Mouse (Mus musculus): ENCODE measurements at regions not wholly inside any gene's neighbourhood (a gene's known extent, or its start where the extent isn't known, plus 50 kb on each side); places are given as distances from the start of the nearest gene placed in this dataset.

GRCm38 (mm10) chr4:131128646-131129045 is 184.5 kb downstream of the Matn1 start:
- WGBS, result 29% methylated on average over 3 of the region's 3 CpGs
- TF ChIP-seq CTCF (IDR thresholded peaks at IDR 0.05; ENCODE audit: low read depth), result no peak
- Histone ChIP-seq H3K4me3 (ENCODE audit: low read depth, low read length) (no peak overlapping the region), H3K4me1 (ENCODE audit: insufficient read depth) (no peaks in the 10 kb centered on the region), H3K4me2 (ENCODE audit: low read depth) (no peak overlapping the region), H3K27ac (ENCODE audit: low read depth, low read length) (no peak overlapping the region), H3K27me3 (ENCODE audit: insufficient read depth, low read length) (no peaks in the 10 kb centered on the region), H3K36me3 (ENCODE audit: insufficient read depth) (no peaks in the 10 kb centered on the region), H3K9ac (no peak overlapping the region), H3K9me3 (ENCODE audit: low read length) (no peaks in the 10 kb centered on the region)
- DNase-seq, result no peak
- no peak for ATAC-seq

- Histone ChIP-seq H3K27ac (ENCODE audit: low read depth, low read length) (no peak overlapping the region), H3K27me3 (ENCODE audit: insufficient read depth, low read length) (no peaks in the 10 kb centered on the region), H3K36me3 (ENCODE audit: insufficient read depth) (no peaks in the 10 kb centered on the region), H3K9ac (no peak overlapping the region), H3K4me3 (ENCODE audit: low read depth, low read length) (no peak overlapping the region), H3K9me3 (ENCODE audit: low read length) (no peaks in the 10 kb centered on the region), H3K4me2 (ENCODE audit: low read depth) (no peak overlapping the region), H3K4me1 (ENCODE audit: insufficient read depth) (no peaks in the 10 kb centered on the region)
- WGBS, result 17% methylated on average over 1 of the region's 1 CpGs
- ATAC-seq (no peak), DNase-seq (no peak)
- no peak for TF ChIP-seq CTCF (IDR thresholded peaks at IDR 0.05; ENCODE audit: low read depth)
Observed at GRCm38 (mm10) chr4:131132201-131132600, 188.0 kb downstream of the Matn1 start.

GRCm38 (mm10) chr4:131132781-131133180 is 188.6 kb downstream of the Matn1 start:
- Histone ChIP-seq H3K4me3 (ENCODE audit: low read depth, low read length) (no peak overlapping the region), H3K36me3 (ENCODE audit: insufficient read depth) (no peaks in the 10 kb centered on the region), H3K9me3 (ENCODE audit: low read length) (no peaks in the 10 kb centered on the region), H3K27ac (ENCODE audit: low read depth, low read length) (no peak overlapping the region), H3K4me2 (ENCODE audit: low read depth) (no peak overlapping the region), H3K4me1 (ENCODE audit: insufficient read depth) (no peaks in the 10 kb centered on the region), H3K27me3 (ENCODE audit: insufficient read depth, low read length) (no peaks in the 10 kb centered on the region), H3K9ac (no peak overlapping the region)
- DNase-seq (no peak), ATAC-seq (no peak)
- WGBS, result 65% methylated on average over 9 of the region's 9 CpGs
- TF ChIP-seq CTCF (IDR thresholded peaks at IDR 0.05; ENCODE audit: low read depth), result no peak

GRCm38 (mm10) chr4:131135841-131136240 is 191.7 kb downstream of the Matn1 start:
- Histone ChIP-seq H3K9ac (no peak overlapping the region), H3K27ac (ENCODE audit: low read depth, low read length) (no peak overlapping the region), H3K4me1 (ENCODE audit: insufficient read depth) (no peaks in the 10 kb centered on the region), H3K9me3 (ENCODE audit: low read length) (no peaks in the 10 kb centered on the region), H3K4me2 (ENCODE audit: low read depth) (no peak overlapping the region), H3K27me3 (ENCODE audit: insufficient read depth, low read length) (no peaks in the 10 kb centered on the region), H3K4me3 (ENCODE audit: low read depth, low read length) (no peak overlapping the region), H3K36me3 (ENCODE audit: insufficient read depth) (no peaks in the 10 kb centered on the region)
- ATAC-seq, result no peak
- no peak for TF ChIP-seq CTCF (IDR thresholded peaks at IDR 0.05; ENCODE audit: low read depth)
- WGBS, result 89% methylated on average over 4 of the region's 4 CpGs
- DNase-seq, result no peak

DNA sequence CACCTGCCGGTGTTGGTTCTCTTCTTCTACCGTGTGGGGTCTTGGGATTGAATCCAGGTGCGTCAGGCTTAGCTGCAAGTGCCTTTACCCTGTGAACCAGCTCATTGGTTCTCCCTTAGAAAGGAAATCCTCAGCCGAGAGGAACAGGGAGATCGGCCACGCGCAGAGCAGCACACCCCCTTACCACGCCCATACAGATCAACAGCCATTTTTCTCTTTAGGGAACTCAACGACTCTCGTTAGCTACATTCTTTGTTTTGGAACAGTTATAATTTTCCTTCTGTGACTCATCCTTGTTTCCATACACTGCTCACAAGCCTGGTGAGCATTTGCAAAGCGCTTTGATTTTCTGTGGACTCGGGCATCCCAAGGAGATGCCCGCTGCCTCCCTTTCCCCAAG is 194.7 kb downstream of the Matn1 start:
- DNase-seq, result no peak
- Histone ChIP-seq H3K4me2 (ENCODE audit: low read depth) (no peak overlapping the region), H3K36me3 (ENCODE audit: insufficient read depth) (no peaks in the 10 kb centered on the region), H3K4me1 (ENCODE audit: insufficient read depth) (no peaks in the 10 kb centered on the region), H3K27ac (ENCODE audit: low read depth, low read length) (no peak overlapping the region), H3K9me3 (ENCODE audit: low read length) (no peaks in the 10 kb centered on the region), H3K9ac (no peak overlapping the region), H3K27me3 (ENCODE audit: insufficient read depth, low read length) (no peaks in the 10 kb centered on the region), H3K4me3 (ENCODE audit: low read depth, low read length) (no peak overlapping the region)
- TF ChIP-seq CTCF (IDR thresholded peaks at IDR 0.05; ENCODE audit: low read depth), result no peak
- 62% methylated on average over 13 of the region's 13 CpGs for WGBS
- ATAC-seq, result no peak

DNA sequence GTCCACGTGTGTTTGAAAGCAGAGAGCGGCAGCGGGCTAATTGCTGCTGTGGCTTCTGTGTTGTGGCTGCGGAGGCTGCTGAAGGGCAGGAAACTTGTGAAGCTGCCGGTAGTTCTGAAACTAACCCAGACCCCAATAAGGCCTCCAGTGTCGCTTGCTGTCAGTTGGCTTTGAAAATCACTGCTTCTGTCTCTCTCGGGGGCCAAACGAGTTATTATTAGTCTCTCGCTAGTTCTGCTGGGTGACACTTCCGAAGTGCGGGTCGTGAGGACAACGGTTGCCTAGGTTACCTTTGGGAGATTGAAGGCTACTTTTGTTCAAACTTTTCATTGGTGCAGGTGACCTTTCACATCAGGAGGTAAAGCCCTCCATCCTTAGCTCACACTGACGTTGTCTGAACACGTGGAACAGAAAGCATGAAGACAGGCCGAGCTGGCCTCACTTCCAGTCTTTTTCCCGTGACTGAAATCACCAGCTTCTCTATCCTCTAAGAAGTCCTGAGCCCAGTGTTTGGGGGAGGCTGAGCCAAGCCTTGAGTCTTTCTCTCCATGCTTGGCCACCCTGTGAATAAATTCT is 197.8 kb downstream of the Matn1 start:
- H3K36me3 ChIP-seq (ENCODE audit: insufficient read depth), result no peaks in the 10 kb centered on the region
- H3K27ac ChIP-seq (ENCODE audit: low read depth, low read length), result no peak overlapping the region
- ATAC-seq, result no peak
- no peak for DNase-seq
- 17% methylated on average over 17 of the region's 17 CpGs for WGBS
- TF ChIP-seq CTCF (IDR thresholded peaks at IDR 0.05; ENCODE audit: low read depth), result no peak
- H3K27me3 ChIP-seq (ENCODE audit: insufficient read depth, low read length), result no peaks in the 10 kb centered on the region
- no peaks in the 10 kb centered on the region for H3K4me1 ChIP-seq (ENCODE audit: insufficient read depth)
- H3K9ac ChIP-seq, result no peak overlapping the region
- H3K4me3 ChIP-seq (ENCODE audit: low read depth, low read length), result no peak overlapping the region
- no peaks in the 10 kb centered on the region for H3K9me3 ChIP-seq (ENCODE audit: low read length)
- H3K4me2 ChIP-seq (ENCODE audit: low read depth), result no peak overlapping the region

GRCm38 (mm10) chr4:131145507-131145906 is 201.3 kb downstream of the Matn1 start:
- 77% methylated on average over 1 of the region's 1 CpGs for WGBS
- TF ChIP-seq CTCF (IDR thresholded peaks at IDR 0.05; ENCODE audit: low read depth), result peak; percentile 48
- H3K9ac ChIP-seq, result no peak overlapping the region
- no peak overlapping the region for H3K4me2 ChIP-seq (ENCODE audit: low read depth)
- H3K4me1 ChIP-seq (ENCODE audit: insufficient read depth), result 0 out of 2 replicates have a peak, but pooled peaks cover 5% of the 10 kb centered on the region
- H3K9me3 ChIP-seq (ENCODE audit: low read length), result no peaks in the 10 kb centered on the region
- DNase-seq (no peak), ATAC-seq (no peak)
- no peaks in the 10 kb centered on the region for H3K36me3 ChIP-seq (ENCODE audit: insufficient read depth)
- no peak overlapping the region for H3K4me3 ChIP-seq (ENCODE audit: low read depth, low read length)
- H3K27ac ChIP-seq (ENCODE audit: low read depth, low read length), result no peak overlapping the region
- H3K27me3 ChIP-seq (ENCODE audit: insufficient read depth, low read length), result no peaks in the 10 kb centered on the region

All from forebrain, postnatal 0 days (tissue).